Mouse (Mus musculus) G1E (cell line): ENCODE data around the gene Myo1g.
"Not testable (repeated sequence)": the region's sequence is repeated elsewhere in the genome, so short reads cannot be mapped to it uniquely, and the experiment has no call there.

Experiments used
- CTCF ChIP-seq: IDR thresholded peaks from 2 replicates; pipeline ENCODE4 v1.5.1; 2012; ENCODE audit warnings: low read depth, low read length, inconsistent platforms, mixed read lengths
- GATA1 ChIP-seq: IDR thresholded peaks from 2 replicates; pipeline ENCODE4 v1.6.1; 2012; ENCODE audit warnings: borderline replicate concordance, low read length, inconsistent platforms, mixed read lengths
- GATA2 ChIP-seq: IDR thresholded peaks from 2 replicates; pipeline ENCODE4 v1.6.1; 2012; ENCODE audit warnings: low read depth, low read length, inconsistent platforms, borderline replicate concordance
- TAL1 ChIP-seq: conservative IDR thresholded peaks from 2 replicates; pipeline ENCODE4 v1.6.1; 2012; ENCODE audit warnings: low read depth, low read length, inconsistent platforms, mixed read lengths

GRCm38 (mm10) chr11:6526526-6527255 is 5.9 kb upstream of the Myo1g start:
- not testable (repeated sequence) for TF ChIP-seq CTCF, GATA2, TAL1, GATA1
